Mouse (Mus musculus) embryonic facial prominence, embryonic 15.5 days (tissue): ENCODE measurements around the gene C87414. TPM values are rescaled to one million over a fixed set of nuclear protein-coding genes. Genes with fewer than 3 reads are reported as not detected.
"Not testable (repeated sequence)": the region's sequence is repeated elsewhere in the genome, so short reads cannot be mapped to it uniquely, and the experiment has no call there.

Source experiments
- ATAC-seq: fragments of 200-750 bp; cut with Nextera tagmentation; 2 replicates; pipeline ENCODE4 v1.8.0; 2017; ENCODE audit warnings: low read depth, moderate TSS enrichment; ENCODE audit not compliant: insufficient number of reproducible peaks, low FRiP score, low TSS enrichment
- H3K27ac ChIP-seq: fragments of 300-500 bp; sonication (generic); replicated peaks from 2 replicates; pipeline ENCODE4 v1.5.1; 2015; ENCODE audit warnings: mild to moderate bottlenecking, inconsistent platforms
- H3K27me3 ChIP-seq: fragments of 300-500 bp; sonication (generic); 2 replicates; pipeline ENCODE4 v1.6.1; 2015; ENCODE audit warnings: inconsistent platforms
- H3K36me3 ChIP-seq: fragments of 300-500 bp; sonication (generic); 2 replicates; pipeline ENCODE4 v1.6.1; 2015; ENCODE audit warnings: mild to moderate bottlenecking, inconsistent platforms
- H3K4me1 ChIP-seq: fragments of 300-500 bp; sonication (generic); 2 replicates; pipeline ENCODE4 v1.6.1; 2015; ENCODE audit warnings: inconsistent platforms
- H3K4me2 ChIP-seq: fragments of 300-500 bp; sonication (generic); replicated peaks from 2 replicates; pipeline ENCODE4 v1.6.1; 2015; ENCODE audit warnings: mild to moderate bottlenecking, inconsistent platforms
- H3K4me3 ChIP-seq: fragments of 300-500 bp; sonication (generic); replicated peaks from 2 replicates; pipeline ENCODE4 v1.5.1; 2015; ENCODE audit warnings: mild to moderate bottlenecking, inconsistent platforms
- H3K9ac ChIP-seq: fragments of 300-500 bp; sonication (generic); 2 replicates; pipeline ENCODE4 v1.6.1; 2015; ENCODE audit warnings: inconsistent platforms
- H3K9me3 ChIP-seq: fragments of 300-500 bp; sonication (generic); replicated peaks from 2 replicates; pipeline ENCODE4 v1.6.1; 2016; ENCODE audit warnings: inconsistent platforms
- WGBS: fragments of 180-500 bp; shearing (Covaris S2); methylation state at CpG from one replicate; pipeline ENCODE4 v1.1.7; 2015; 5-methylcytosine and 5-hydroxymethylcytosine counted together
- polyA plus RNA-seq: library from polyadenylated mRNA; unstranded; fragments of >200 nt; fragmentation: Nextera tagmentation; extraction: Ambion mirVana; gene quantifications from 2 replicates; pipeline ENCODE4 v1.2.1, GENCODE M21; 2015

The C87414 gene
- polyA plus RNA-seq = not detected in 2 replicates

GRCm38 (mm10) chr5:93671451-93671850 lies at the start of gene C87414:
Gene C87414, minus strand, starts transcription at chr5:93671551.
- not testable (repeated sequence) for H3K4me3 ChIP-seq, ATAC-seq, H3K36me3 ChIP-seq, H3K27ac ChIP-seq, H3K27me3 ChIP-seq, H3K4me1 ChIP-seq, H3K9me3 ChIP-seq, H3K4me2 ChIP-seq, H3K9ac ChIP-seq
- WGBS = 50% methylated on average over 1 of the region's 3 CpGs

GRCm38 (mm10) chr5:93684661-93685060 lies 13.3 kb upstream of the C87414 start:
- H3K4me3 ChIP-seq, H3K4me2 ChIP-seq, H3K27ac ChIP-seq, ATAC-seq, H3K4me1 ChIP-seq, H3K27me3 ChIP-seq, H3K9me3 ChIP-seq, H3K36me3 ChIP-seq, H3K9ac ChIP-seq: not testable (repeated sequence)
- WGBS = 77% methylated on average over 3 of the region's 3 CpGs

Other genes with a start within 250 kb of the C87414 start
- not detected in 2 replicates for gene Gm16427, start 131.4 kb downstream of the C87414 start, polyA plus RNA-seq
- gene Gm7792, start 172.2 kb upstream of the C87414 start, polyA plus RNA-seq = not detected in 2 replicates